Mouse (Mus musculus): ENCODE results near the gene Crim1. TPM values are rescaled to one million over a fixed set of nuclear protein-coding genes. Genes with fewer than 3 reads are reported as not detected.

Crim1 gene
- polyA plus RNA-seq, 1 experiment, result 0.10 TPM

- Histone ChIP-seq H3K9me3 (ENCODE audit: control insufficient read depth, low read length) (no peaks in the 10 kb centered on the region), H3K36me3 (ENCODE audit: control insufficient read depth) (peaks cover 53% of the 10 kb centered on the region), H3K4me3 (replicated peaks) (no peak overlapping the region), H3K4me1 (ENCODE audit: control insufficient read depth) (no peaks in the 10 kb centered on the region), H3K27me3 (ENCODE audit: control insufficient read depth) (no peaks in the 10 kb centered on the region)
- TF ChIP-seq GATA1 (IDR thresholded peaks at IDR 0.05; ENCODE audit: low read length) (no peak), TAL1 (IDR thresholded peaks at IDR 0.05; ENCODE audit: low read length) (no peak)
Measured at GRCm38 (mm10) chr17:78379079-78379729, 179.2 kb downstream of the Crim1 start.

GRCm38 (mm10) chr17:78379730-78380245, 179.7 kb downstream of the Crim1 start:
- no peaks in the 10 kb centered on the region for H3K27me3 ChIP-seq (ENCODE audit: control insufficient read depth)
- peaks cover 53% of the 10 kb centered on the region for H3K36me3 ChIP-seq (ENCODE audit: control insufficient read depth)
- H3K4me3 ChIP-seq (replicated peaks), result no peak overlapping the region
- no peaks in the 10 kb centered on the region for H3K9me3 ChIP-seq (ENCODE audit: control insufficient read depth, low read length)
- TF ChIP-seq TAL1 (IDR thresholded peaks at IDR 0.05; ENCODE audit: low read length) (no peak), GATA1 (IDR thresholded peaks at IDR 0.05; ENCODE audit: low read length) (no peak)
- H3K4me1 ChIP-seq (ENCODE audit: control insufficient read depth), result no peaks in the 10 kb centered on the region

GRCm38 (mm10) chr17:78382321-78382720, 182.3 kb downstream of the Crim1 start:
- Histone ChIP-seq H3K4me1 (ENCODE audit: control insufficient read depth) (no peaks in the 10 kb centered on the region), H3K9me3 (ENCODE audit: control insufficient read depth, low read length) (no peaks in the 10 kb centered on the region), H3K27me3 (ENCODE audit: control insufficient read depth) (no peaks in the 10 kb centered on the region), H3K4me3 (replicated peaks) (no peak overlapping the region), H3K36me3 (ENCODE audit: control insufficient read depth) (peaks cover 50% of the 10 kb centered on the region)
- no peak for TF ChIP-seq GATA1 (IDR thresholded peaks at IDR 0.05; ENCODE audit: low read length)
- TF ChIP-seq TAL1 (IDR thresholded peaks at IDR 0.05; ENCODE audit: low read length), result no peak

GRCm38 (mm10) chr17:78387665-78388064, 187.6 kb downstream of the Crim1 start:
- no peak overlapping the region for H3K4me3 ChIP-seq (replicated peaks)
- H3K27me3 ChIP-seq (ENCODE audit: control insufficient read depth), result no peaks in the 10 kb centered on the region
- no peaks in the 10 kb centered on the region for H3K4me1 ChIP-seq (ENCODE audit: control insufficient read depth)
- peaks cover 15% of the 10 kb centered on the region for H3K36me3 ChIP-seq (ENCODE audit: control insufficient read depth)
- H3K9me3 ChIP-seq (ENCODE audit: control insufficient read depth, low read length), result no peaks in the 10 kb centered on the region
- TF ChIP-seq TAL1 (IDR thresholded peaks at IDR 0.05; ENCODE audit: low read length) (no peak), GATA1 (IDR thresholded peaks at IDR 0.05; ENCODE audit: low read length) (no peak)

GRCm38 (mm10) chr17:78388101-78388847, 188.2 kb downstream of the Crim1 start:
- Histone ChIP-seq H3K27me3 (ENCODE audit: control insufficient read depth) (no peaks in the 10 kb centered on the region), H3K4me3 (replicated peaks) (no peak overlapping the region), H3K36me3 (ENCODE audit: control insufficient read depth) (peaks cover 11% of the 10 kb centered on the region), H3K9me3 (ENCODE audit: control insufficient read depth, low read length) (no peaks in the 10 kb centered on the region), H3K4me1 (ENCODE audit: control insufficient read depth) (no peaks in the 10 kb centered on the region)
- TF ChIP-seq GATA1 (IDR thresholded peaks at IDR 0.05; ENCODE audit: low read length), result no peak
- no peak for TF ChIP-seq TAL1 (IDR thresholded peaks at IDR 0.05; ENCODE audit: low read length)

GRCm38 (mm10) chr17:78389573-78389972, 189.5 kb downstream of the Crim1 start:
- peaks cover 4% of the 10 kb centered on the region for H3K36me3 ChIP-seq (ENCODE audit: control insufficient read depth)
- TF ChIP-seq GATA1 (IDR thresholded peaks at IDR 0.05; ENCODE audit: low read length) (no peak), TAL1 (IDR thresholded peaks at IDR 0.05; ENCODE audit: low read length) (no peak)

GRCm38 (mm10) chr17:78392401-78393087, 192.5 kb downstream of the Crim1 start:
- TF ChIP-seq GATA1 (IDR thresholded peaks at IDR 0.05; ENCODE audit: low read length), result no peak
- no peaks in the 10 kb centered on the region for H3K9me3 ChIP-seq (ENCODE audit: control insufficient read depth, low read length)
- no peaks in the 10 kb centered on the region for H3K4me1 ChIP-seq (ENCODE audit: control insufficient read depth)
- H3K4me3 ChIP-seq (replicated peaks), result no peak overlapping the region
- H3K36me3 ChIP-seq (ENCODE audit: control insufficient read depth), result peaks cover 5% of the 10 kb centered on the region
- H3K27me3 ChIP-seq (ENCODE audit: control insufficient read depth), result no peaks in the 10 kb centered on the region

More at GRCm38 (mm10) chr17:78389573-78389972, 189.5 kb downstream of the Crim1 start:
- H3K27me3 ChIP-seq (ENCODE audit: control insufficient read depth), result no peaks in the 10 kb centered on the region
- no peak overlapping the region for H3K4me3 ChIP-seq (replicated peaks)
- H3K4me1 ChIP-seq (ENCODE audit: control insufficient read depth), result no peaks in the 10 kb centered on the region
- no peaks in the 10 kb centered on the region for H3K9me3 ChIP-seq (ENCODE audit: control insufficient read depth, low read length)

- Histone ChIP-seq H3K36me3 (ENCODE audit: control insufficient read depth) (peaks cover 60% of the 10 kb centered on the region), H3K9me3 (ENCODE audit: control insufficient read depth, low read length) (no peaks in the 10 kb centered on the region), H3K4me3 (replicated peaks) (peak overlapping the region; percentile 40), H3K4me1 (ENCODE audit: control insufficient read depth) (peaks cover 22% of the 10 kb centered on the region), H3K27me3 (ENCODE audit: control insufficient read depth) (no peaks in the 10 kb centered on the region)
- TF ChIP-seq TAL1 (IDR thresholded peaks at IDR 0.05; ENCODE audit: low read length) (no peak), GATA1 (IDR thresholded peaks at IDR 0.05; ENCODE audit: low read length) (no peak)
Measured at GRCm38 (mm10) chr17:78400130-78400840, 200.2 kb downstream of the Crim1 start.

Data from erythroblast, embryonic 14.5 days (primary cell).